Comparison of ENCODE assay signal across 8 mouse cellular contexts in genomic region chr17:59012421-59013090, GRCm38 (mm10). TPM values are rescaled to one million over a fixed set of nuclear protein-coding genes. Genes with fewer than 3 reads are reported as not detected.
DNase-seq lines count a peak whose midpoint lies in the region; ATAC-seq lines count a peak whose summit lies in the region.

No protein-coding gene starts in this region.

- peak; percentile 43; the same call in 1 of the 2 replicates for ATAC-seq in lung, embryonic 15.5 days (ENCODE audit: borderline replicate concordance, extremely low read depth, low FRiP score, low TSS enrichment)
- ATAC-seq in heart, embryonic 15.5 days (replicated peaks; ENCODE audit: insufficient number of reproducible peaks, insufficient read depth, low FRiP score, low read depth), result peak; percentile 7; the same call in 1 of the 2 replicates
- peak; percentile 41; the same call in 1 of the 2 replicates for ATAC-seq in limb, embryonic 13.5 days (ENCODE audit: low FRiP score, low read depth)
- ATAC-seq in neural tube, embryonic 13.5 days (ENCODE audit: low read depth), result peak; percentile 71

- H3K9me3 ChIP-seq in lung, embryonic 15.5 days, result no peaks in the 10 kb centered on the region
- H3K9me3 ChIP-seq in heart, embryonic 15.5 days (replicated peaks), result no peaks in the 10 kb centered on the region
- no peaks in the 10 kb centered on the region for H3K9me3 ChIP-seq in limb, embryonic 13.5 days
- H3K9me3 ChIP-seq in neural tube, embryonic 13.5 days, result no peaks in the 10 kb centered on the region

- DNase-seq in lung, postnatal 25 days (ENCODE audit: low spot score), result no peak
- peak; percentile 40 for DNase-seq in c-Kit-negative CD71-positive TER-119-positive erythroid progenitor cells, embryonic 14.5 days (ENCODE audit: low read depth, low spot score)
- DNase-seq in gastrocnemius, postnatal 25 days, result no peak
- no peak for DNase-seq in thymus, postnatal 4 days

- H3K4me3 ChIP-seq in lung, embryonic 15.5 days, result peak overlapping the region; percentile 50
- H3K4me3 ChIP-seq in heart, embryonic 15.5 days, result peak overlapping the region; percentile 87
- H3K4me3 ChIP-seq in limb, embryonic 13.5 days, result peak overlapping the region; percentile 72
- peak overlapping the region; percentile 76 for H3K4me3 ChIP-seq in neural tube, embryonic 13.5 days

- H3K4me2 ChIP-seq in lung, embryonic 15.5 days, result peak overlapping the region; percentile 77
- H3K4me2 ChIP-seq in heart, embryonic 15.5 days, result peak overlapping the region; percentile 75
- peak overlapping the region; percentile 72 for H3K4me2 ChIP-seq in limb, embryonic 13.5 days (replicated peaks)
- peak overlapping the region; percentile 88 for H3K4me2 ChIP-seq in neural tube, embryonic 13.5 days

- WGBS in lung, embryonic 15.5 days, result 8% methylated on average over 15 of the region's 15 CpGs
- 11% methylated on average over 15 of the region's 15 CpGs for WGBS in heart, embryonic 15.5 days
- WGBS in limb, embryonic 13.5 days, result 9% methylated on average over 15 of the region's 15 CpGs
- WGBS in neural tube, embryonic 13.5 days, result 5% methylated on average over 15 of the region's 15 CpGs

- H3K9ac ChIP-seq in lung, embryonic 15.5 days, result peak overlapping the region; percentile 60
- H3K9ac ChIP-seq in heart, embryonic 15.5 days, result peak overlapping the region; percentile 74
- peak overlapping the region; percentile 79 for H3K9ac ChIP-seq in limb, embryonic 13.5 days
- peak overlapping the region; percentile 70 for H3K9ac ChIP-seq in neural tube, embryonic 13.5 days

- no peak overlapping the region; the same call in 1 of the 2 replicates for H3K27ac ChIP-seq in lung, embryonic 15.5 days
- H3K27ac ChIP-seq in heart, embryonic 15.5 days, result peak overlapping the region; percentile 61
- peak overlapping the region; percentile 52 for H3K27ac ChIP-seq in limb, embryonic 13.5 days
- no peak overlapping the region for H3K27ac ChIP-seq in neural tube, embryonic 13.5 days (replicated peaks)

- no peaks in the 10 kb centered on the region for H3K36me3 ChIP-seq in lung, embryonic 15.5 days
- no peaks in the 10 kb centered on the region for H3K36me3 ChIP-seq in heart, embryonic 15.5 days
- no peaks in the 10 kb centered on the region for H3K36me3 ChIP-seq in limb, embryonic 13.5 days
- H3K36me3 ChIP-seq in neural tube, embryonic 13.5 days, result no peaks in the 10 kb centered on the region

- no peaks in the 10 kb centered on the region for H3K27me3 ChIP-seq in lung, embryonic 15.5 days
- H3K27me3 ChIP-seq in heart, embryonic 15.5 days, result no peaks in the 10 kb centered on the region
- no peaks in the 10 kb centered on the region for H3K27me3 ChIP-seq in limb, embryonic 13.5 days
- H3K27me3 ChIP-seq in neural tube, embryonic 13.5 days, result no peaks in the 10 kb centered on the region

- H3K4me1 ChIP-seq in lung, embryonic 15.5 days, result no peaks in the 10 kb centered on the region
- no peaks in the 10 kb centered on the region for H3K4me1 ChIP-seq in heart, embryonic 15.5 days (replicated peaks)
- peaks cover 6% of the 10 kb centered on the region; the same call in 1 of the 2 replicates for H3K4me1 ChIP-seq in limb, embryonic 13.5 days
- 0 out of 2 replicates have a peak, but pooled peaks cover 4% of the 10 kb centered on the region for H3K4me1 ChIP-seq in neural tube, embryonic 13.5 days (replicated peaks)

RNA-seq across cellular contexts. Expression of gene Nudt12, which starts 0.6 kb away (rescaled TPM):
- polyA plus RNA-seq in lung, embryonic 15.5 days (2015; fragmentation: Nextera tagmentation; extraction: Ambion mirVana), result 3.6 and 4.8 TPM in 2 replicates
- 4.7 and 5.9 TPM in 2 replicates for polyA plus RNA-seq in heart, embryonic 15.5 days (2015; fragmentation: Nextera tagmentation; extraction: Ambion mirVana)
- polyA plus RNA-seq in limb, embryonic 13.5 days (2015; fragmentation: Nextera tagmentation; extraction: Ambion mirVana), result 6.3 and 6.4 TPM in 2 replicates
- 5.0 and 8.1 TPM in 2 replicates for polyA plus RNA-seq in neural tube, embryonic 13.5 days (2015; fragmentation: Nextera tagmentation; extraction: Ambion mirVana)
- total RNA-seq in gastrocnemius, postnatal 25 days (2021), result 1 to 10 TPM; 7.3 to 9.8 TPM

RNA-seq across cellular contexts. Expression of gene Pdzph1, which starts 21.4 kb away (rescaled TPM):
- not detected in 2 replicates for polyA plus RNA-seq in lung, embryonic 15.5 days (2015; fragmentation: Nextera tagmentation; extraction: Ambion mirVana)
- polyA plus RNA-seq in heart, embryonic 15.5 days (2015; fragmentation: Nextera tagmentation; extraction: Ambion mirVana), result not detected in 2 replicates
- 0.33 and 0.34 TPM in 2 replicates for polyA plus RNA-seq in limb, embryonic 13.5 days (2015; fragmentation: Nextera tagmentation; extraction: Ambion mirVana)
- 0.50 and 1.4 TPM in 2 replicates for polyA plus RNA-seq in neural tube, embryonic 13.5 days (2015; fragmentation: Nextera tagmentation; extraction: Ambion mirVana)
- total RNA-seq in gastrocnemius, postnatal 25 days (2021), result under 1 TPM in 1 of 2 experiments, not detected in 1; 0.23 TPM

Comparison
In these comparisons a context has a peak if more than half of its experiments do, and no peak if none do; other contexts are left out.
1. ATAC-seq: peak in every context shown above with its lines; median percentile 71 in neural tube, embryonic 13.5 days; 43 in lung, embryonic 15.5 days; 41 in limb, embryonic 13.5 days; 7 in heart, embryonic 15.5 days.
2. H3K27ac ChIP-seq: peak in heart, embryonic 15.5 days (single experiment) and limb, embryonic 13.5 days (single experiment); none in lung, embryonic 15.5 days (single experiment) and neural tube, embryonic 13.5 days (single experiment).
3. Peak in every context shown above with its lines, with median percentiles within 50 percentile points of each other: H3K4me2 ChIP-seq, H3K4me3 ChIP-seq and H3K9ac ChIP-seq.